14 mouse cellular contexts compared by ENCODE assay signal in genomic region chr11:8584925-8585324, GRCm38 (mm10).
A peak's percentile ranks its signal among the peaks of the same experiment; 100 is the strongest.
DNase-seq lines count a peak whose midpoint lies in the region; ATAC-seq lines count a peak whose summit lies in the region.
"Had no signal": no experiment of that assay in that cellular context is flagged by ENCODE, and none has a peak within 500 bp of the region (broad histone marks: within the 10 kb centered on the region; RNA-seq: fewer than 3 reads in every experiment).

No protein-coding gene starts in this region.

- H3K9ac ChIP-seq in heart, embryonic 13.5 days: no peak overlapping the region

- ATAC-seq in heart, embryonic 13.5 days (ENCODE audit: extremely low read depth, insufficient number of reproducible peaks, low FRiP score, low TSS enrichment): no peak
- ATAC-seq: activated CD4-positive, CD25-positive, alpha-beta regulatory T cell, adult 4 months; inflammation-experienced regulatory T-cells, adult 6 months had no signal

- H3K36me3 ChIP-seq in heart, embryonic 13.5 days: peaks cover 6% of the 10 kb centered on the region; the same call in 1 of the 2 replicates

- no peak overlapping the region for H3K4me3 ChIP-seq in heart, embryonic 13.5 days
- H3K4me3 ChIP-seq: left cerebral cortex, adult 2 months had no signal

- no peaks in the 10 kb centered on the region for H3K9me3 ChIP-seq in heart, embryonic 13.5 days

- H3K27me3 ChIP-seq in heart, embryonic 13.5 days (replicated peaks): no peaks in the 10 kb centered on the region
- H3K27me3 ChIP-seq: CH12.LX had no signal

- H3K4me1 ChIP-seq in heart, embryonic 13.5 days: peaks cover 83% of the 10 kb centered on the region

- peak overlapping the region; percentile 71 for H3K27ac ChIP-seq in heart, embryonic 13.5 days (replicated peaks)
- H3K27ac ChIP-seq: left cerebral cortex, adult 2 months had no signal

- intact Hi-C loops in heart, postnatal 10 days (cut with DNase I): no loop called here

- 38% methylated on average over 1 of the region's 1 CpGs for WGBS in heart, embryonic 13.5 days

- DNase-seq in heart, postnatal 10 days: no peak
- DNase-seq in R1 (ENCODE audit: low read depth, low spot score): peak; percentile 88
- peak; percentile 46 for DNase-seq in forelimb bud, embryonic 11.5 days (ENCODE audit: low read depth, low spot score)
- peak; percentile 44 for DNase-seq in retina, embryonic 14.5 days (ENCODE audit: low spot score)
- no peak for DNase-seq in cerebellum, postnatal 25 days
- DNase-seq in neural tube, embryonic 10.5 days (ENCODE audit: extremely low spot score, low spot score): no peak
- DNase-seq: cerebellum, adult 9-10 months; gastrocnemius, postnatal 14 days; right cerebral cortex, postnatal 25 days had no signal

- H3K4me2 ChIP-seq in heart, embryonic 13.5 days: no peak overlapping the region

Comparison
In these comparisons a context has a peak if more than half of its experiments do, and no peak if none do; other contexts are left out.
1. DNase-seq: peak in R1 (single experiment), forelimb bud, embryonic 11.5 days (single experiment) and retina, embryonic 14.5 days (single experiment); none in heart, postnatal 10 days (0 of 2), cerebellum, postnatal 25 days (0 of 2) and neural tube, embryonic 10.5 days (single experiment).